In the genomic region with DNA sequence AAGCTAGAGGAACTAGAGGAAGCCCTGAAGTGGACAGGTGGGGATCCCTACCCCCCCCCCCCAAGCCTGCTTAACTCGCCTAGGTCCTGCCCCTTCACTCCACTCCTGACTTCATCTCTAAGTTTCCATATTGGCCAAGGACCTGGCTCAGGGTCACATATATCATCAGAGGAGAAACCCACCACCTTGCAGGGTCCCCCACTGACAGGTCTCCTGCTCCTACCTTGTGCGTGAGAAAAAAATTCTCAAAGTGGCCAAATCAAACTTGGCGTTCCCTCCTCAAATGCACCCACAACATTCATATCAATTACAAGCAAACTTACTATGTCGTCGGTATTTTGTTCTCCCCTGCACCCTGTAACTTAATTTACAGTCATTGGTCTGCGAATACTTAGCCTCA, we compare ENCODE assay signal across 9 mouse cellular contexts. TPM values are rescaled to one million over a fixed set of nuclear protein-coding genes. Genes with fewer than 3 reads are reported as not detected.
DNase-seq lines count a peak whose midpoint lies in the region; TF ChIP-seq lines count a peak whose summit lies in the region.
"Had no signal": no experiment of that assay in that cellular context is flagged by ENCODE, and none has a peak within 500 bp of the region (broad histone marks: within the 10 kb centered on the region; RNA-seq: fewer than 3 reads in every experiment).

No protein-coding gene starts in this region.

- 51% methylated on average over 6 of the region's 6 CpGs for WGBS in heart, adult 2 months
- WGBS in hindbrain, embryonic 10.5 days: 45% methylated on average over 6 of the region's 6 CpGs
- WGBS in macrophage (ENCODE audit: missing documents): 56% methylated on average over 6 of the region's 6 CpGs

- no peak for DNase-seq in heart, adult 2 months
- no peak for DNase-seq in heart, adult 18-20 months
- no peak for DNase-seq in ES-E14 (ENCODE audit: low read depth, low spot score)
- DNase-seq in hindbrain, embryonic 10.5 days (ENCODE audit: low spot score): no peak
- DNase-seq in right cerebral cortex, adult 2 months (ENCODE audit: low spot score in 2 of 2): no peak
- DNase-seq in thymus, postnatal 10 days (ENCODE audit: low spot score in 2 of 2): no peak
- DNase-seq in cerebellum, postnatal 14 days: no peak
- DNase-seq: layer of hippocampus, postnatal 36 days had no signal

- in situ Hi-C loops in ES-E14 (cut with MboI; ENCODE audit: low sequenced_read_pairs in 2 of 2, unreplicated experiment in 2 of 2): no loop called here

- peak overlapping the region; percentile 68 for H3K27ac ChIP-seq in heart, adult 2 months
- H3K27ac ChIP-seq in ES-E14 (ENCODE audit: insufficient read depth, low read depth, low read length, poor library complexity, severe bottlenecking) (no peak overlapping the region), macrophage (no peak overlapping the region)
- no peak overlapping the region for H3K27ac ChIP-seq in hindbrain, embryonic 10.5 days

- H3K27me3 ChIP-seq in heart, adult 2 months (ENCODE audit: control insufficient read depth, insufficient read depth, low read length): no peaks in the 10 kb centered on the region
- peaks cover 79% of the 10 kb centered on the region for H3K27me3 ChIP-seq in hindbrain, embryonic 10.5 days (ENCODE audit: insufficient read depth, poor library complexity, severe bottlenecking)

- no peak for TF ChIP-seq CTCF in heart, adult 2 months (IDR thresholded peaks at IDR 0.05)

- no peak overlapping the region for H3K9ac ChIP-seq in heart, adult 2 months (ENCODE audit: low read depth, low read length)
- H3K9ac ChIP-seq in ES-E14 (ENCODE audit: insufficient read depth, low read depth, low read length, poor library complexity, severe bottlenecking): no peak overlapping the region; the same call in 1 of the 2 replicates

- intact Hi-C loops in heart, adult 2 months (cut with DNase I): loop anchor here (1.0 kb wide), 1 partner anchor 15 kb away; no protein-coding TSS in a partner anchor

- peaks cover 13% of the 10 kb centered on the region for H3K4me1 ChIP-seq in heart, adult 2 months (ENCODE audit: control insufficient read depth, insufficient read depth, low read length)
- H3K4me1 ChIP-seq in ES-E14 (ENCODE audit: control insufficient read depth in 2 of 2, insufficient read depth in 2 of 2, low read length in 2 of 2, poor library complexity in 1 of 2): peaks cover 6 to 20% of the 10 kb centered on the region in 2 experiments; a peak in 3 of 4 replicates
- peaks cover 48% of the 10 kb centered on the region for H3K4me1 ChIP-seq in hindbrain, embryonic 10.5 days (replicated peaks)

- TF ChIP-seq EP300 in heart, adult 2 months (IDR thresholded peaks at IDR 0.05; ENCODE audit: insufficient read depth, low read depth, low read length): no peak

- no peaks in the 10 kb centered on the region for H3K9me3 ChIP-seq in ES-E14 (ENCODE audit: control insufficient read depth, insufficient read depth, low read depth, low read length)
- no peaks in the 10 kb centered on the region for H3K9me3 ChIP-seq in hindbrain, embryonic 10.5 days

- H3K4me3 ChIP-seq in heart, adult 2 months: peak overlapping the region; percentile 63
- H3K4me3 ChIP-seq in ES-E14 (ENCODE audit: insufficient read depth in 1 of 2, low read depth in 1 of 2, low read length in 2 of 2, poor library complexity in 1 of 2, severe bottlenecking in 1 of 2): peak overlapping the region; percentile 79 to 82
- peak overlapping the region; percentile 78 for H3K4me3 ChIP-seq in hindbrain, embryonic 10.5 days
- H3K4me3 ChIP-seq in macrophage (ENCODE audit: inconsistent target): peak overlapping the region; percentile 39

- TF ChIP-seq POLR2A in heart, adult 2 months (IDR thresholded peaks at IDR 0.05; ENCODE audit: insufficient read depth, low read depth, low read length): no peak

- H3K79me2 ChIP-seq in heart, adult 2 months (replicated peaks; ENCODE audit: control insufficient read depth, insufficient read depth, low read length): no peaks in the 10 kb centered on the region
- peaks cover 54% of the 10 kb centered on the region for H3K79me2 ChIP-seq in macrophage (ENCODE audit: inconsistent target)

- no peaks in the 10 kb centered on the region for H3K36me3 ChIP-seq in heart, adult 2 months (ENCODE audit: control insufficient read depth, insufficient read depth, low read length)
- H3K36me3 ChIP-seq in ES-E14 (ENCODE audit: control insufficient read depth, insufficient read depth, low read length, poor library complexity, severe bottlenecking) (no peaks in the 10 kb centered on the region), macrophage (ENCODE audit: inconsistent target) (no peaks in the 10 kb centered on the region)
- no peaks in the 10 kb centered on the region for H3K36me3 ChIP-seq in hindbrain, embryonic 10.5 days

TF ChIP-seq in ES-E14, 5 proteins besides CTCF, POLR2A, EP300 and RAD21:
- TF ChIP-seq ZNF384 (IDR thresholded peaks at IDR 0.05; ENCODE audit: low read depth, low read length) (no peak), CHD2 (IDR thresholded peaks at IDR 0.05; ENCODE audit: low read depth, low read length) (no peak), ZC3H11A (IDR thresholded peaks at IDR 0.05; ENCODE audit: borderline replicate concordance, low read depth, low read length) (no peak), MAFK (IDR thresholded peaks at IDR 0.05; ENCODE audit: insufficient read depth, low read depth, low read length) (no peak), HCFC1 (IDR thresholded peaks at IDR 0.05; ENCODE audit: borderline replicate concordance, insufficient read depth, low read length) (no peak)
TF ChIP-seq in ES-E14: peak in this region for 0.

RNA-seq across cellular contexts. Expression of a gene that starts 0.9 kb away (rescaled TPM):
- 1 to 10 TPM; 5.5 to 6.0 TPM for total RNA-seq in heart, adult 2 months (2021)
- polyA plus RNA-seq in heart, adult 2 months (2012; rRNA removed): 9.9 and 13.1 TPM in 2 replicates
- total RNA-seq in heart, adult 18-20 months (2021): 1 to 10 TPM; 3.4 to 5.2 TPM
- 13.6 and 24.0 TPM in 2 replicates for total RNA-seq in ES-E14 (2012; rRNA removed)
- 9.2 and 12.1 TPM in 2 replicates for polyA plus RNA-seq in hindbrain, embryonic 10.5 days (2016; fragmentation: Nextera tagmentation; extraction: Ambion mirVana)
- 10 to 100 TPM in 15 of 26 experiments, 1 to 10 TPM in 11; 1.0 to 26.5 (median 13.6) TPM for total RNA-seq in macrophage (2018; cell fraction: chromatin; rRNA removed)
- 10 to 100 TPM; 10.7 to 55.1 (median 38.2) TPM for total RNA-seq in macrophage (2018; cell fraction: cytosol; rRNA removed)
- total RNA-seq in macrophage (2018; cell fraction: nucleus; rRNA removed): 10 to 100 TPM; 13.4 to 65.3 (median 42.6) TPM
- 18.5 to 64.2 TPM (median 46.5 TPM) in 3 replicates for polyA plus RNA-seq in macrophage (2018)
